In the genomic region with DNA sequence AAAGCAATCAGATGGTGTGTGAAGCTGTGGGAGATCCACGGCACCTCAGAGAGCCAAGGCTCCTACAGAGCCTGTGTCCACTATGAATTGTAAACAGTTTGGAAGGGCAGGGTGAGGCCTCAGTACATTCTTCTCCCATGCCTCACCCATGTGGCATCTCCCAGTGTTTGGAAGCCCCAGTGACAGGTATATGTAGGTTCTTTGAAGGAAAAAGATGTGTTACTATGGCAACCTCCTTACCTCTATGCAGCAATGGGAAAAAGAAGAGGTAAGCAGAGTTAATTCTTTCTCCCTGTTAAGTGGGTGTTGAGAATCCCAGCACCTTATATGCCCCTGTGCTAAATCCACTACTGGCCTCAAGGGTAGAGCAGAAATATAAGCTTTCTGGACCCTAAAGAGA, we compare ENCODE assay signal across 21 mouse cellular contexts.
"Had no signal": no experiment of that assay in that cellular context is flagged by ENCODE, and none has a peak within 500 bp of the region (broad histone marks: within the 10 kb centered on the region; RNA-seq: fewer than 3 reads in every experiment).

No protein-coding gene starts in this region.

- ATAC-seq: liver, postnatal 0 days; lung, postnatal 0 days had no signal

- H3K9ac ChIP-seq: liver, embryonic 13.5 days; liver, embryonic 15.5 days; liver, postnatal 0 days; lung, embryonic 15.5 days; neural tube, embryonic 13.5 days; neural tube, embryonic 15.5 days had no signal

- DNase-seq: liver, embryonic 13.5 days; liver, postnatal 0 days; lung, adult 2 months; lung, postnatal 14 days; lung, postnatal 36 days; retina, postnatal 1 day; right cerebral cortex, adult 18-20 months; right cerebral cortex, postnatal 25 days; right cerebral cortex, postnatal 4 days; spleen, adult 18-20 months; thymus, adult 18-20 months; thymus, postnatal 14 days; thymus, postnatal 36 days had no signal

- H3K27me3 ChIP-seq: liver, embryonic 13.5 days; liver, embryonic 15.5 days; lung, embryonic 15.5 days; megakaryocyte, embryonic 14.5 days; neural tube, embryonic 13.5 days; neural tube, embryonic 15.5 days had no signal

- H3K36me3 ChIP-seq: liver, embryonic 13.5 days; liver, embryonic 15.5 days; lung, embryonic 15.5 days; neural tube, embryonic 13.5 days; neural tube, embryonic 15.5 days had no signal

- H3K4me3 ChIP-seq: liver, embryonic 13.5 days; liver, embryonic 15.5 days; lung, embryonic 15.5 days; megakaryocyte, embryonic 14.5 days; myocyte; neural tube, embryonic 13.5 days; neural tube, embryonic 15.5 days had no signal

- H3K9me3 ChIP-seq: liver, embryonic 13.5 days; liver, embryonic 15.5 days; lung, embryonic 15.5 days; neural tube, embryonic 13.5 days; neural tube, embryonic 15.5 days had no signal

- H3K4me2 ChIP-seq: liver, embryonic 13.5 days; liver, embryonic 15.5 days; lung, embryonic 15.5 days; neural tube, embryonic 13.5 days; neural tube, embryonic 15.5 days had no signal

- H3K27ac ChIP-seq: liver, embryonic 13.5 days; liver, embryonic 15.5 days; lung, embryonic 15.5 days; macrophage; neural tube, embryonic 13.5 days; neural tube, embryonic 15.5 days had no signal

- H3K4me1 ChIP-seq: liver, embryonic 13.5 days; liver, embryonic 15.5 days; lung, embryonic 15.5 days; megakaryocyte, embryonic 14.5 days; neural tube, embryonic 13.5 days; neural tube, embryonic 15.5 days had no signal
